Mouse (Mus musculus) cerebellum, adult (tissue): ENCODE data around the gene Rpl23.
A peak's percentile ranks its signal among the peaks of the same experiment; 100 is the strongest.
"Not testable (repeated sequence)": the region's sequence is repeated elsewhere in the genome, so short reads cannot be mapped to it uniquely, and the experiment has no call there.

Experiments
- ATAC-seq: cut with Nextera tagmentation; 2 replicates; pipeline ENCODE4 v1.9.2; 2017; ENCODE audit warnings: mild to moderate bottlenecking, moderate library complexity, mixed read lengths; ENCODE audit not compliant: insufficient number of reproducible peaks, low FRiP score, low TSS enrichment

Gene Rpl23

DNA sequence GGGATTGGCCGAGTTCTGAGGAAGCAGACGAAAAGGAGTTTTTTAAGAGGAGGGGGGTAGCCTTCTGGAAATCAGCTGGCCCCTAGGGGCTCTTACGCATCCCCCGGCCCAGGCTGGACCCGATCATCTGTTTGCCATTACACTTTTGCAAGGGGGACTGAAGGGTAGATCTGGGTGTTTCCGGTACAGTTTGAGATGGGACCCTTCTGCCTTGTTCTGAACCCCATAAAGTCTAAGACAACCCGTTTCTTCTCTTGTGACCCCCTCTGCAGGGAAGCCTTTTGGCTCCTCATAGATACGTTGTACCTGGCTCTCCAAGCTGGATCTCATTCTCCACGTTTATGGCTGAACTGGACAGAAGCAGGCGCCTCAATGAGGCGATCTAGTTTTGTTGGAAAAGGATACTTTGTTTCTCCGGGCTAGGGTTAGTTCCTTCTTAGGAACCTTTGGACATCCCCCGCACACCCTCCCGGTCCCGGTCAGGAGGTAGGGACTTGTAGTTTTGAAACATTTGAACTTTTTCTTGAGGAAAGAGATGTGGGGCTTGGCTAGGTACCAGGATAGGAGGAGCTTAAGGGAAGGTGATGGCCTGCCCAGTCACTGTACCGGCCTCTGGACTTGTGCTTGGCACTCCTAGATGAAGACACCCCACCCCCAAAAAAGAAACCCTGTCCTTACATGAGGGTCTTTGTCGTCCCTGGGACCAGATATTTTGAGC, 18.6 kb upstream of the Rpl23 start:
- ATAC-seq = no peak

DNA sequence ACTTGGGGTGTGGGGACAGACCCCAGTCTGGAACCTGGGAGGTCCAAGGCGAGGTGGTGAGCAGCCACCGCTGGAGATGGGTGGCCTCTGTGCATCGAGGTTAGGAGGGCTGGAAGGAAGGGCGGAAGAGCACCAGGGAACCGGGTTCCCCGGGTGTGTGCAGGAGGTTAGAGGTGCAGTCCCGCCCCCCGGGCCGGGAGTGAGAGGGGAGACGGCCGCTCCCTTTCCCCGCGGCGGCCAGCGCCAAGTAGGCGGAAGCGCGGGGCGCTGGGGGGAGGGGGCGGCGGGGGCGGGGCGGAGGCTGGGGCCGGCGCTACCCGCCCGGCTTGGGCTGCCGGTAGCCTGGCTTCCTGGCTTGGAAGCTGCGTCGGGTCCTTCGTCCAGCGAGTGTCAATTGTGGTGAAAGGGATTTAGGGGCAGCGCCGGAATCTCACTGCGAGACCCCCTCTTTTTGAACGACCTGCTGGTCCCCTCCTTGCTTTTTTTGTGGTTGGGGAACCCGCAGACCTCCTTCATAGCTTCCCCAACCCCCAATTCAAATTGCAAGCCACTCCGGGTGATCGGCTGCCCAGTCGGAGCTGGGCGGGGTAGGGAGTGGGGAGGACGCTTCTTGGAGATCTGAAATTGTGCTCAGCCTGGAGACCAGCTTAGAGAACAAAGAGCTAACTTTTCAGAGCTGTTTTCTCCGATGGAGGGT, 17.9 kb upstream of the Rpl23 start:
- peak; percentile 27; the same call in 1 of the 2 replicates for ATAC-seq

DNA sequence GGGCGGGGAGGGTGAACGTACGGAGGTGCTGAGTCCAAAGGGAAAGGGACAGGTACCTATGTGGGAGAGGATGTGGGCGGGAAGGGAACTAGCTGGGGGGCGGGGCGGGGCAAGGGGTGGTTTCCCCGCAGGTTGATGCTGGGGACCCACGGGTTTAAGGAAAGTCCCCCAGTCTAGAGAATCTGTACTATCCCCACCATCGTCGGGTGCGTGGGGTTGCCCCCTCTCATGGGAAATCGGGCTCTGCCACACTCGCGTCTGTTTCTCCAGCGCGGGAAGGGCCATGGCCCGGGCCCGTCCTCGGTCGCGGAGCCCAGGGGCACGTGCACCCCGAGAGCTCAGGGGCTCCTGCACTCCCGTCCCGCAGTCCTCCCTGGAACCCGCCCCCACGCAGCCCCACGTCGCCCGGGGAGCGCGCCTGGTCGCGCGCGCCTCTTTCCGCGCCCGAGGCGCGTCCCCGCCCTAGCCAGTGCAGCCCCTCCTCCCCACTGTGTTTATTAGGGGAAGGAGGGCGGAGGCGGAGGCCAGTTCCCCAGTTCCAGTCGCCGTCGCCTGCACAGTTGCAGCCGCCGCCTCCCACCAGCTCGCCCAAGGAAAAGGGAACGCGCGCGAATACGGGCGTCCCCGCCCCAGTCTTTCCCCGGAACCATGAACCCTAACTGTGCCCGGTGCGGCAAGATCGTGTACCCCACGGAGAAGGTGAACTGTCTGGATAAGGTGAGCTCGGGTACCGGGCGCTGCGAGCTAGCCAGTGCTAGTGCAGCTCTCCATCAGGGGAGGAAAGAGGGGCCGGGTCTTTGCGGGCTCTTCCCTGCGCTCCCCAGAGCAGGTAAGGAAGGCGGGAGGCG, 17.1 kb upstream of the Rpl23 start:
- ATAC-seq = peak; percentile 65; the same call in 1 of the 2 replicates

DNA sequence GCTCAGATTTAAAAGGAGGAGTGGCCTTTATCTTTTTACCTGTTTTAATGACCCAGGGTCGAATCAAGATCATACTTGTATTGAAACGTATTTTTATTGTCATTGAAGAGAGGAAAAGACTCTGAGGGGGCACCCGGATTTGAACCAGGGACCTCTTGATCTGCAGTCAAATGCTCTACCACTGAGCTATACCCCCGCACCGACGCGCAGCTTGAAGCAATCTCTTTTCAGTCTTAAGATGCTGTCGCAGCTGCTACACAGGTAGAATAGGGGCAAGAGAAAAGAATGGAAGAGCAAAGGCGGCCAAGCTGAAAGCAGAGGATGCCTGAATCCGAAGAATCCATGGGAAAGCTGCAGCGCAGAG, 16.5 kb upstream of the Rpl23 start, which contains the start of gene Lasp1:
Lasp1 (plus strand) TSS at position 219 of the 364 bp plus-strand sequence.
- ATAC-seq = peak; percentile 38; the same call in 1 of the 2 replicates

DNA sequence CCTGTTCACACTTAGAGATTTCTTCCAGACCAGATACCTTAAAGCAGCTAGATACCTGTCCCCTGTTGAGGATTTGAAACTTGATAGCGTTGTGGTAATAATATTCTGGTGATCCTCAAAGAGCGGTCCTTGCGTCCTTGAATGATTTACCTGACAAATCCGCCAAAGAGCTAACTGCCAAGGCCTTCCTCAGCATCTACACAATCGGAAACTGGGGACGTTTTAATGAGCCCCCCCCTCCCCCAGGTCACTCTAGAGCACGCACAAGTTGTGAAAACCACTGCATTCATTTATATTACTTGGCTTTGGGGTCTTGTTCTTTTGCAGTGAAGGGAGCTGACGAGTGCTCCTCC, 15.8 kb upstream of the Rpl23 start:
- ATAC-seq = no peak

DNA sequence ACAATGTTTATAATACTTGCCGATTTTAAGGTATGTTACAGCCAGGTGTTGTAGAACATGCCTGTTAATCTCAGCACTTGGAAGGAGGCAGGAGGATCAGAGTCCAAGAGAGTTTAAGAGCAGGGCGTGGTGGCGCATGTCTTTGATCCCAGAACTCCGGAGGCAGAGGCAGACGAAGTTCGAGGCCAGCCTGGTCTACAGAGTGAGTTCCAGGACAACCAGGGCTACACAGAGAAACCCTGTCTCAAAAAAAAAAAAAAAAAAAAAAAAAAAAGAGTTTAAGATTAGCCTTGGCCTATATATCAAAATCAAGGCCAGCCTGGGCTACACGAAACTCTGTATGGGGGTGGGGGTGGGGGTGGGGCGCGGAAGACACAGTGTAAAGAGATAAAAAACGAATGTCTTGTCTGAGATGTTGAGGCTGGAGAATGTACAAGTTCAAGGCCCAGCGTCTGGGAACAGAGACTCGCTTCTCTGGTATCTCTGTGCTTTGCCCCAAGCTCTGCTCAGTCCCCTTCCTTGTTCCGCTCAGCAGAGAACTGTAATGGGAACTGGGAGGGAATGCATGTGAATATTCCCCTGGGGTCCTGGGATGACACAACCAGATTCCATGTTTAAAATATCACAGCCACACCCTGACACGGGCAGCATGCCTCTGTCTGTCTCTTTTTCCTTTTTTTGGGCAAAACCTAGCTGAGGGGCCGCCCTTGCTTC, 15.3 kb upstream of the Rpl23 start:
- ATAC-seq = no peak

DNA sequence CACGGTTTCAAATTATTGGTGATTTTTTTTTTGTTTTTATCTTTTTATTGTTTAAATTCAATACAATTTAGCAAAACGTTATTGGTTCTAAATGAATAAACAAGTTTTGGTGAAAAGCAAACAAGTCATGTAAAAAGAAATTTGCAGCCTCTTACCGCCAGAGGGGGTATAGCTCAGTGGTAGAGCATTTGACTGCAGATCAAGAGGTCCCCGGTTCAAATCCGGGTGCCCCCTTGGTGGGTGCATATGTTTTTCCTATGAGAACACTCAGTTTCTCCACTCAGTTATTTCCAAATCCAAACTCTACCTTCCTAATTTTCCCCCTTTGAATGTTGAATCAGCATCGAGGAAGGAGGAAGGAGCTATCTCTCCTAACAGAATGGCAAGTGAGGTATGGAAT, 14.7 kb upstream of the Rpl23 start:
- no peak for ATAC-seq

DNA sequence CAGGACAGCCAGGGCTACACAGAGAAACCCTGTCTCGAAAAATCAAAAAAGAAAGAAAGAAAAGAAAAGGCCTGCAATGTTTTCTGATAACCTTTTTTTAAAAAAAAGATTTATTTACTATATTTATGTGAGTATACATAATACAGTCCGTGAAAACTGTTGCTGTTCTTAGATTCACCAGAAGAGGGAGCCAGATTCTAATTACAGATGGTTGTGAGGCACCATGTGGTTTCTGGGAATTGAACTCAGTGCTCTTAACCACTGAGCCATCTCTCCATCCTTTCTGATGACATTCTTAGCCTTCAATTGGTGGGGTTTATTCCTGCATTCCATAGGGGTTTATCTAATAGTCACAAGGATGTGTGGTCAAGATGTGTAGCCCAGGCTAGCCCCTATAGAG, 10.9 kb upstream of the Rpl23 start:
- no peak for ATAC-seq

DNA sequence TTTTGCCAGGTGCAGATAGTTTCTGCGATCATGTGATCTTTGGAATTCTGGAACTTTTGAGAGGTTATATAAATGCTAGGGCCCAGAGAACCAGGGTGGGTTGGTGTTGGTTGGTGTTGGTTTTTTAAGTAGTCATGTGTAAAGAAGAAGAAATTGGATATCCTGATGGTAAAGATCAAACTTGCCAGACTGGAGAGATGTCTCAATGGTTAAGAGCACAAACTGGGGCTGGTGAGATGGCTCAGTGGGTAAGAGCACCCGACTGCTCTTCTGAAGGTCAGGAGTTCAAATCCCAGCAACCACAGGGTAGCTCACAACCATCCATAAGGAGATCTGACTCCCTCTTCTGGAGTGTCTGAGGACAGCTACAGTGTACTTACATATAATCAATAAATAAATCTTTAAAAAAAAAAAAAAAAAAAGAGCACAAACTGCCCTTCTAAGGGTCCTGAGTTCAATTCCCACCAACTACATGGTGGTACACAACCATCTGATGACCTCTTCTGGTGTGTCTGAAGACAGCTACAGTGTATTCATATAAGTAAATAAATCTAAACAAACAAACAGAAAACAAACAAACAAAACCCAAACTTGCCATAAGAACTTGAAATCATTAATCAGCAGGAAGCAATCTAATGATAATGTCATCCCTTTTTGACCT, 8.7 kb upstream of the Rpl23 start:
- ATAC-seq = not testable (repeated sequence)

DNA sequence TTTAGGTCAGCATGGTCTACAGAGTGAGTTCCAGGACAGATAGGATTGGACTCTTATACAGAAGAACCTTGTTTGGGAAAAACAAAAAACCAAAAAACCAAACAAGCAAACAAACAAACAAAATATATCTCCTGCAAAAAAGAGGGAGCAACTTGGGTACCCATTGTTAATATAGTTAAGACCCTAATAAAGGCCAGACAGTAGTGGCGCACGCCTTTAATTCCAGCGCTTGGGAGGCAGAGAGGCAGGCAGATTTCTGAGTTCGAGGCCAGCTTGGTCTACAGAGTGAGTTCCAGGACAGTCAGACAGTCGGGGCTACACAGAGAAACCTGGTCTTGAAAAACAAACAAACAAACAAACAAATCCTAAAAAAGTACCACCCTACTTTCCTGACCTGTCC, 7.5 kb upstream of the Rpl23 start:
- ATAC-seq = no peak

DNA sequence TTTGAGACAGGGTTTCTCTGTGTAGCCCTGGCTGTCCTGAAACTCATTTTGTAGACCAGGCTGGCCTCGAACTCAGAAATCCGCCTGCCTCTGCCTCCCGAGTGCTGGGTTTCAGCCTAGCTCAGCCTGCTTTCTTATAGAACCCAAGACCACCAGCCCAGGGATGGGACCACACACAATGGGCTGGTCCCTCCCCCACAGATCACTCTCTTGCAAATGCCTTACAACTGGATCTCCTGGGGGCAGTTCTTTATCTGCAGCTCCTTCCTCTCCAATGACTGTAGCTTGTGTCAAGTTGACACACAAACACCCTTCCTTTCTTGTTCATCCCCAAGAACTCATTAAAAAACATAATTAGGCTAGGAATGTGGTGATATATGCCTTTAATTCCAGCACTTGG, 5.7 kb upstream of the Rpl23 start:
- no peak for ATAC-seq

DNA sequence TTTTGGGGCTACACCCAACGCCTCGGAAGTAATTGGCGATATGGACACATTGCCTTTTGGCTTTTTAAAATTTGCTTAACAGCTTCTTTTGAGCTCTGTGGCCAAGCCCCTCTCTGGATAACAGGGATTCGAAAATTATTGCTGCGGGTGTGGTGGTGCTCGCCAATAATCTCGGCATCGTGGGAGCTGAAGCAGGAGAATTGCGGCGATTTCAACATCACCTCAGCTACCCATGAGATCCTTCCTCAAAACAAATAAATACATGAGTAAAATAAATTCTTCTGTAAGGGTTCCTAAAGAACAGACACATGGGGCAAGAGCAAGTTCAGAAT, 293 bp upstream of the Rpl23 start:
- no peak for ATAC-seq

DNA sequence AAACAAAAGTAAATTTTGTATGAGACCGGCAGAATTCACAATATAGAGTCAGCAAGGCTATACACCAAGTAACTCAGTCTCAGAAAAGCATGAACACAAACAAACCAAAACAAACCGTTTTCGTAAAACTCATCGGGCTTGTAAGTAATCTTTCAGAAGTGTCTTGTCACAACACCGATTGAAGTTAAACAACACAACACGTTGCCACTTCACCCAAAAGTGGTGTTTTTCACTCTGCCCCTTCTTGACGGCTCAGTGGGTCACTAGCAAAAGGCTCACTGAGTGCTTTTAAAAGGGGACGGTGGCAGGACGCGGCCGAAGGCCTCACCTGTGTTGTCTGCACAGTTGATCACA, 782 bp downstream of the Rpl23 start:
- no peak for ATAC-seq

DNA sequence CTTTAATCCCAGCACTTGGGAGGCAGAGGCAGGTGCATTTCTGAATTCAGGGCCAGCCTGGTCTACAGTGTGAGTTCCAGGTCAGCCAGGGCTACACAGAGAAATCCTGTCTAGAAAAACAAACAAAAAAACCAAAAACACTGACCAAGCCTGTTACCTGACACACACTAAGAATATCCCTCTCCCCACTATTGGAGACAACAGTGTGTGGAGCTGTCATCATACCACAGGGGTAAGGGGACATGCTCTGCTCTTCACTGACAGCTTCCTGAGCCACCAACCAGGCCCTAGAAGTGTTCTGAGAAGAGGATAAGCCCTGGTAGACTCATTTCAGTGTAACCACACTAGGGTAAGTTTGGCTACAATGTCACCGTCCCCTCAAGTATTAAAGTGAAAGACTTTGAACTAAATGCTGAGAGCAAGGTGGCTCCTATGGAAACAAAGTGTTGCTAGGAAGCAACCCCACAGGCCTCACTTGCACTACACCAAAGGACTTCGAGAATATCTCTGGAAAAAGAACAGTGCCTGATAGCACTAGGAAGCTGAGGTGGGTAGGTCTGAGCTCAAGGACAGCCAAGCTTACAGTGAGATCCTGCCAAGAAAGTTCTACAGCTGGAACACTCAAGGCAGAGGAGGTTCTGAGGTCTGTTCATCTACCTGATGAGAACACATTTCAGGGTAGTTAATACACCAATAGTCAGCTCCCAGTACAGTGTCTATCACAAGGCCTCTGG, 2.1 kb downstream of the Rpl23 start:
- ATAC-seq = no peak

DNA sequence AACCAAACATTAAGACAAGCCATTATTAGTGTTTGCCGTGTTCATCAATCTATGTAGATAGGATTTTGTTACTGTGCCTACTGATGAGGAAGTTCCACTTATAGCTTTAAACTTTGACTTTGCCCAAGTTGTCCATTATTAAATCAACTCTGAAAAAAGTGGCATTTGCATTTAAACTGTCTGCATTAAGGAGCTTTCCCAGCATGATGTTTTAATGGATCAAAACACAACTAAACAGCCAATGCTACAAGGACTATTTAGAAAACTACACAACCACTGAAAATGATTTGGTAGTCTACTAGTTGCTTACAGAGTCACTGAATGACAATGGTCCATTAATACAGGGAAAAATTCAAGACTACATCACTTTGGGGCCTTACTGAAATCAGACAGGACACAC, 3.3 kb downstream of the Rpl23 start:
- no peak for ATAC-seq

DNA sequence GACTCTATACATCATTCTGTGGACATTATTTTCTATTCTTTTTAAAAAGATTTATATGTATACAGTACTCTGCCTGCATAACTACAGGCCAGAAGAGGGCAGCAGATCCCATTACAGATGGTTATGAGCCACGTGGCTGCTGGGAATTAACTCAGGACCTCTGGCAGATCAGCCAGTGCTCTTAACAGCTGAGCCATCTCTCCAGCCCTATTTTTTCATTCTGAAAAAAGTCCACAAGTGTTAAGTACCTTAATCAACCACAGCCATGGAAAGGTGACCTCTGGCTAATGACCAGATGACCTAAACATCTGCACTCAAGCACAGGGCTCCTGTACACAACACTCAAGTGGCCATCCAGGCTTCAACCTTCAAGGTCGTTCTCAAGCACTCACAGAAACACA, 5.1 kb downstream of the Rpl23 start:
- ATAC-seq = no peak

DNA sequence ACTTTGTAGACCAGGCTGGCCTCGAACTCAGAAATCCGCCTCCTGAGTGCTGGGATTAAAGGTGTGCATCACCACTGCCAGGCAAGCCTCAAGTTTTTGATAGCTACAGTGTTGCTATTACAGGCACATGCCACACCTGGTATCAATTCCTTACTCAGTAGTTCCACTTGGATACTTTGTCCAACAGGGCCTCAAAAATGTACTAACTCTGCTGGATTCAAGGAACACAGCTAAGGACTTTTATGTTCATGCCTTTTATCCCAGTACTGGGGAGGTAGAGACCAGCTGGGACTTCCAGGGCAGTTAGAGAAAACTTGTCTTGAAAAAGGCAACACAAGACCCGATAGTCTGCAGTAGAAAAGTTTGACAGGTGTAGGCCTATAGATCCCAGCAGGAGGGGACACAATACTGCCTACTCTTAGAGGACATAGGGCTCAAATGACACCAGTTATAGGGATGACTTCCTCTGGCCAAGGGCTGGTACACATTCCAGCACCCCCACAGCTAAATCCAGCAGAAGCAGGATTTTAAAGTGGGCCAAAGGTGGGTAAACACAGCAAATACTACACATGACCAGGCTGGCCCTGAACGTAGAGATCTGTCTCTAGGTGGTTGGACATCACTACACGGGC, 5.6 kb downstream of the Rpl23 start:
- no peak for ATAC-seq

DNA sequence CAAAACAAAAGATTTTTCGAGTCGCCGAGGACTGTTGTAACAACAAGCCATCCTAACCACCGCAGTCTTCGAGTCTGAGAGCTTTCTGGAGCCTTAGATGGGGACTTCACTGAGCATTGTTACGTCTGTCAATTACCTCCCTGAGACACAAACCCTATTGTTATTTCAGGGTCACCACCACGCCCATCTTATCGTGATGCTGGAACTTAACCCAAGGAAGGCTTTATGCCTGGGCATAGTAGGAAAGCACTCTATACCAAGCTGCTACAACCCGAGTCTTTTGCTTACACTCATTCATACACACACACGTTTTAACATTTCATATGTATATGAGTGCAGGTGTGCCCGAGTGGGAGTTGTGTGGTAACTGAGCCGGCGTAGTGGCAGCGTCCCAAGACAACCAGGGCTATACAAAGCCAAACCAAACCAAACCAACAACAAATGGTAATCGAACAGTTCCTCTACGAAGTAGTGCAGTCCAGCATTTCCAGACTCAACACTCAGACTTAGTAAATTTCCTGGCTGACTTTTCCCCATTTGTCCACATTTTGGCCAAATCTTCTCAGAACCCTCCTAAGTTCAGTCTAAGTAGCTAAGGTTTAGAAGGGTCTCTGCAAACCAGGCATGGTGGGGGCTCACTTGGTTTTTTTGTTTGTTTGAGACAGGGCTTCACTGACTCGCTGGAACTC, 6.3 kb downstream of the Rpl23 start, which contains the start of gene 1700001P01Rik:
1700001P01Rik (minus strand) TSS at position 111 of the 689 bp plus-strand sequence.
- ATAC-seq = no peak

DNA sequence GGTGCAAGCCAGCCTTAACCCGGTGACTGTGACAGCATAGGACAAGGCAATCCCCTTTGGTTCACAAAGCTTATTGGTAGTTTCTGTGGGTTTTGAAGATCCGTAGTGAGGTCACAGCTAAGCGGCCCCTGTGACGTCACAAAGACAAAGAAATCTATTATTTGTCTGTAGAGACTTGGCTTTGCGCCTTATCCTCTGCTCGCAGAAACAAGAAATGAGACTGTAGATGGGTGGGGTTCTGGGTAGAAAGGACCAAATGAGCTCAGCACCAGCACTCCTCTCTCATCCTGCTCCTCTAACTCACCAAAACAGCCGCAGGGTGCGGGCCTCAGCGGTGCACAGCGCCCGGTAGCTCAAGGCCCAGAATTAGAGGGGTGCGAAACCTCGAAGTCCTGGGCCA, 7.1 kb downstream of the Rpl23 start:
- ATAC-seq = no peak
